ENCODE assay signal across 34 mouse cellular contexts in the genomic region with DNA sequence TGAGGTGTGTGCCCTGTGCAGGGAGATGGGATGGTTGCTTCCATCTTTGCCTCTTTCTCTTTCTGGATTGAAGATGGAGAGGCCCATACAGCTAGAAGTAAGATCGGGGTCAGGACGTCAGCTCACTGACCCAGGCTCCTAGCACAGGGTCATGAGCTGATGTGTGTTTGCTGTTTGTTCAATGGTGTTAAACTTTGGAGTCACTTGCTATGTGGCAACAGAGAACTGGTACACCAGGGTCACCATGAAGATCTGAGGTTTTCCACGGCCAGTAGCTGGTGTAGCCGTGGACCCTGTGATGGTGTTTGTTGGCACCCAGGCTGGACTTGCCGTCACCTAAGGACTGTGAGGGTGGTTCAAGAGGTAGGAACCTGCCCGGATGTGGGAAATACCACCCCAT.
"Had no signal": no experiment of that assay in that cellular context is flagged by ENCODE, and none has a peak within 500 bp of the region (broad histone marks: within the 10 kb centered on the region; RNA-seq: fewer than 3 reads in every experiment).

No protein-coding gene starts in this region.

- ATAC-seq: hindbrain, embryonic 16.5 days; hindbrain, postnatal 0 days; inflammation-experienced regulatory T-cells, adult 6 months; intestine, embryonic 15.5 days; intestine, embryonic 16.5 days; intestine, postnatal 0 days had no signal

- H3K9me3 ChIP-seq: heart, embryonic 10.5 days; heart, embryonic 12.5 days; heart, embryonic 13.5 days; heart, embryonic 15.5 days; hindbrain, embryonic 10.5 days; hindbrain, embryonic 12.5 days; hindbrain, embryonic 13.5 days; hindbrain, embryonic 15.5 days; intestine, embryonic 15.5 days; kidney, embryonic 15.5 days had no signal

- H3K4me1 ChIP-seq: hindbrain, embryonic 15.5 days; intestine, embryonic 15.5 days had no signal

- H3K27me3 ChIP-seq: heart, embryonic 12.5 days; heart, embryonic 13.5 days; heart, embryonic 15.5 days; hindbrain, embryonic 12.5 days; hindbrain, embryonic 15.5 days; intestine, embryonic 15.5 days; kidney, embryonic 15.5 days had no signal

- H3K4me3 ChIP-seq: heart, embryonic 10.5 days; heart, embryonic 12.5 days; heart, embryonic 13.5 days; heart, embryonic 15.5 days; hindbrain, embryonic 10.5 days; hindbrain, embryonic 12.5 days; hindbrain, embryonic 13.5 days; hindbrain, embryonic 15.5 days; intestine, embryonic 15.5 days; kidney, embryonic 15.5 days; layer of hippocampus, adult 2 months had no signal

- H3K27ac ChIP-seq: heart, embryonic 10.5 days; heart, embryonic 13.5 days; heart, embryonic 15.5 days; hindbrain, embryonic 10.5 days; hindbrain, embryonic 12.5 days; hindbrain, embryonic 13.5 days; hindbrain, embryonic 14.5 days; hindbrain, embryonic 15.5 days; hindbrain, postnatal 0 days; intestine, embryonic 15.5 days; kidney, embryonic 15.5 days; kidney, postnatal 0 days; layer of hippocampus, adult 2 months had no signal

- H3K9ac ChIP-seq: heart, embryonic 12.5 days; heart, embryonic 13.5 days; heart, embryonic 15.5 days; hindbrain, embryonic 12.5 days; hindbrain, embryonic 13.5 days; hindbrain, embryonic 14.5 days; hindbrain, embryonic 15.5 days; intestine, embryonic 15.5 days; kidney, embryonic 15.5 days had no signal

- DNase-seq: heart, postnatal 10 days; heart, postnatal 14 days; heart, postnatal 36 days; heart, postnatal 4 days; kidney, adult 11 months; kidney, adult 18-20 months; kidney, adult 2 months; kidney, adult 8-10 months; kidney, adult 9 months; kidney, postnatal 10 days; kidney, postnatal 14 days; kidney, postnatal 36 days; kidney, postnatal 4 days; layer of hippocampus, adult 9-11 months; layer of hippocampus, postnatal 36 days had no signal

- H3K4me2 ChIP-seq: heart, embryonic 11.5 days; heart, embryonic 12.5 days; heart, embryonic 13.5 days; heart, embryonic 15.5 days; hindbrain, embryonic 12.5 days; hindbrain, embryonic 13.5 days; hindbrain, embryonic 14.5 days; hindbrain, embryonic 15.5 days; intestine, embryonic 15.5 days; kidney, embryonic 15.5 days had no signal
